Mouse (Mus musculus): ENCODE measurements around the gene Dnmt3a.

DNA sequence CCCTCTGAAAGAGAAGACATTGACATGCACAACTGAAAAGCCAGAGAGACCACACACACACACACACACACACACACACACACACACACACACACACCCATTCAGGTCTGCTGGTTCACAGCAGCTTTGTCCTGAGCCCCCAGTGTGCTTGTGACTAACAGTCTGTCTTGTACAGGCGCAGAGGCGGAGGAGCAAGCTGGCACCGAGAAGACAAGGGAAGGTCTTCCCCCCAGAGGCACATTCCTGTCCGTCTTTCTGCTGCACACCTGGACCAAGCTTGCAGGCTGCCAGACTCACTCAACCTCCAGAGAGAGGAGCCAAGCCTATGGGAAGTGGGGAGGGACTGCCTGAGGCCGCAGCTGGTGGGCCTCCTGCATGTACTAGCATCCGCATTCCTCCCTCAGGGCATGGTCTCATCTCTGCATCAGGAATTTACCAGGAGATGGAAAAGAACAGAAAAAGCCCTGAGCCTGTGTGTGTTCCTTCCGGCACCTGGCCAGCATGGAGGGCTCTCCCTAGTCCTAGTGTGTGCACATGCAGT lies 24.8 kb upstream of the Dnmt3a start:
- no peak for TF ChIP-seq CTCF (IDR thresholded peaks at IDR 0.05; ENCODE audit: borderline replicate concordance, insufficient read depth, low read depth, low read length)
- TF ChIP-seq POLR2A (IDR thresholded peaks at IDR 0.05; ENCODE audit: borderline replicate concordance, insufficient read depth, low read length): no peak
